Mouse (Mus musculus): ENCODE measurements around the gene AC170998.1. TPM values are rescaled to one million over a fixed set of nuclear protein-coding genes. Genes with fewer than 3 reads are reported as not detected.

AC170998.1 gene
- polyA plus RNA-seq, 1 experiment from 2014 or later = 2.4 TPM

GRCm38 (mm10) chr17:28690776-28691686 lies 34.9 kb upstream of the AC170998.1 start, which contains the start of gene Mapk14:
TSS of gene Mapk14 (plus strand) at chr17:28691329.
- H3K4me1 ChIP-seq (ENCODE audit: insufficient read depth, low read depth, low read length) = peaks cover 16% of the 10 kb centered on the region
- H3K27me3 ChIP-seq (replicated peaks; ENCODE audit: insufficient read depth, low read length) = no peaks in the 10 kb centered on the region
- peak within 1 kb of the TSS; percentile 76 for H3K4me2 ChIP-seq (replicated peaks; ENCODE audit: low read depth, low read length)
- ATAC-seq (peak; percentile 95), DNase-seq (ENCODE audit: low spot score) (peak; percentile 99)
- H3K4me3 ChIP-seq (ENCODE audit: low read depth, low read length) = peak within 1 kb of the TSS; percentile 96
- peak; percentile 91 for TF ChIP-seq EP300 (IDR thresholded peaks at IDR 0.05)
- peak; percentile 85 for TF ChIP-seq CTCF (IDR thresholded peaks at IDR 0.05)
- WGBS = 2% methylated on average over 63 of the region's 86 CpGs
- H3K9me3 ChIP-seq (ENCODE audit: low read length) = no peaks in the 10 kb centered on the region
- H3K9ac ChIP-seq (replicated peaks; ENCODE audit: low read depth) = peak within 1 kb of the TSS; percentile 96
- H3K36me3 ChIP-seq (ENCODE audit: insufficient read depth, low read length) = no peaks in the 10 kb centered on the region
- peak within 1 kb of the TSS; percentile 96 for H3K27ac ChIP-seq (ENCODE audit: low read length)

- TF ChIP-seq CTCF (IDR thresholded peaks at IDR 0.05) (peak; percentile 58), EP300 (IDR thresholded peaks at IDR 0.05) (no peak)
- Histone ChIP-seq H3K27me3 (replicated peaks; ENCODE audit: insufficient read depth, low read length) (no peaks in the 10 kb centered on the region), H3K9me3 (ENCODE audit: low read length) (no peaks in the 10 kb centered on the region), H3K4me2 (replicated peaks; ENCODE audit: low read depth, low read length) (peak overlapping the region; percentile 76), H3K4me1 (ENCODE audit: insufficient read depth, low read depth, low read length) (peaks cover 23% of the 10 kb centered on the region), H3K27ac (ENCODE audit: low read length) (peak overlapping the region; percentile 96), H3K36me3 (ENCODE audit: insufficient read depth, low read length) (no peaks in the 10 kb centered on the region), H3K4me3 (ENCODE audit: low read depth, low read length) (peak overlapping the region; percentile 96), H3K9ac (replicated peaks; ENCODE audit: low read depth) (peak overlapping the region; percentile 96)
- under 1% methylated on average over 48 of the region's 53 CpGs for WGBS
- DNase-seq (ENCODE audit: low spot score) = peak; percentile 70
- ATAC-seq = peak; percentile 27
Observed at GRCm38 (mm10) chr17:28691687-28692340, 34.1 kb upstream of the AC170998.1 start.

- Histone ChIP-seq H3K27ac (ENCODE audit: low read length) (peak overlapping the region; percentile 96), H3K9me3 (ENCODE audit: low read length) (no peaks in the 10 kb centered on the region), H3K9ac (replicated peaks; ENCODE audit: low read depth) (peak overlapping the region; percentile 96), H3K4me1 (ENCODE audit: insufficient read depth, low read depth, low read length) (peaks cover 28% of the 10 kb centered on the region), H3K4me3 (ENCODE audit: low read depth, low read length) (peak overlapping the region; percentile 96), H3K4me2 (replicated peaks; ENCODE audit: low read depth, low read length) (peak overlapping the region; percentile 76), H3K27me3 (replicated peaks; ENCODE audit: insufficient read depth, low read length) (no peaks in the 10 kb centered on the region), H3K36me3 (ENCODE audit: insufficient read depth, low read length) (no peaks in the 10 kb centered on the region)
- TF ChIP-seq CTCF (IDR thresholded peaks at IDR 0.05) (no peak), EP300 (IDR thresholded peaks at IDR 0.05) (peak; percentile 31; the same call in 1 of the 2 replicates)
- DNase-seq (ENCODE audit: low spot score) = peak; percentile 69
- under 1% methylated on average over 18 of the region's 18 CpGs for WGBS
- ATAC-seq = no peak
Observed at GRCm38 (mm10) chr17:28692341-28692710, 33.6 kb upstream of the AC170998.1 start.

- Histone ChIP-seq H3K27ac (ENCODE audit: low read length) (peak overlapping the region; percentile 96), H3K4me3 (ENCODE audit: low read depth, low read length) (peak overlapping the region; percentile 96), H3K4me2 (replicated peaks; ENCODE audit: low read depth, low read length) (peak overlapping the region; percentile 76), H3K36me3 (ENCODE audit: insufficient read depth, low read length) (no peaks in the 10 kb centered on the region), H3K4me1 (ENCODE audit: insufficient read depth, low read depth, low read length) (peaks cover 36% of the 10 kb centered on the region), H3K9me3 (ENCODE audit: low read length) (no peaks in the 10 kb centered on the region), H3K27me3 (replicated peaks; ENCODE audit: insufficient read depth, low read length) (no peaks in the 10 kb centered on the region), H3K9ac (replicated peaks; ENCODE audit: low read depth) (peak overlapping the region; percentile 96)
- ATAC-seq = no peak
- DNase-seq (ENCODE audit: low spot score) = peak; percentile 89
- WGBS = 4% methylated on average over 3 of the region's 3 CpGs
- TF ChIP-seq EP300 (IDR thresholded peaks at IDR 0.05) = peak; percentile 67; the same call in 1 of the 2 replicates
- no peak for TF ChIP-seq CTCF (IDR thresholded peaks at IDR 0.05)
Observed at GRCm38 (mm10) chr17:28693086-28693485, 32.8 kb upstream of the AC170998.1 start.

GRCm38 (mm10) chr17:28694078-28694477 lies 31.8 kb upstream of the AC170998.1 start:
- ATAC-seq = no peak
- Histone ChIP-seq H3K9ac (replicated peaks; ENCODE audit: low read depth) (no peak overlapping the region), H3K4me2 (replicated peaks; ENCODE audit: low read depth, low read length) (peak overlapping the region; percentile 76; the same call in 1 of the 2 replicates), H3K36me3 (ENCODE audit: insufficient read depth, low read length) (no peaks in the 10 kb centered on the region), H3K27me3 (replicated peaks; ENCODE audit: insufficient read depth, low read length) (no peaks in the 10 kb centered on the region), H3K4me3 (ENCODE audit: low read depth, low read length) (no peak overlapping the region), H3K27ac (ENCODE audit: low read length) (peak overlapping the region; percentile 96), H3K9me3 (ENCODE audit: low read length) (no peaks in the 10 kb centered on the region), H3K4me1 (ENCODE audit: insufficient read depth, low read depth, low read length) (peaks cover 36% of the 10 kb centered on the region)
- 77% methylated on average over 2 of the region's 2 CpGs for WGBS
- DNase-seq (ENCODE audit: low spot score) = no peak
- no peak for TF ChIP-seq EP300 (IDR thresholded peaks at IDR 0.05)
- no peak for TF ChIP-seq CTCF (IDR thresholded peaks at IDR 0.05)

- TF ChIP-seq EP300 (IDR thresholded peaks at IDR 0.05) = no peak
- H3K27me3 ChIP-seq (replicated peaks; ENCODE audit: insufficient read depth, low read length) = no peaks in the 10 kb centered on the region
- no peaks in the 10 kb centered on the region for H3K36me3 ChIP-seq (ENCODE audit: insufficient read depth, low read length)
- WGBS = 70% methylated on average over 4 of the region's 4 CpGs
- ATAC-seq (no peak), DNase-seq (ENCODE audit: low spot score) (no peak)
- no peak overlapping the region for H3K27ac ChIP-seq (ENCODE audit: low read length)
- H3K4me3 ChIP-seq (ENCODE audit: low read depth, low read length) = no peak overlapping the region
- H3K9ac ChIP-seq (replicated peaks; ENCODE audit: low read depth) = 0 out of 2 replicates have a peak overlapping the region, but pooled peaks have one; percentile 8
- H3K4me1 ChIP-seq (ENCODE audit: insufficient read depth, low read depth, low read length) = peaks cover 33% of the 10 kb centered on the region
- no peaks in the 10 kb centered on the region for H3K9me3 ChIP-seq (ENCODE audit: low read length)
- no peak overlapping the region for H3K4me2 ChIP-seq (replicated peaks; ENCODE audit: low read depth, low read length)
Observed at GRCm38 (mm10) chr17:28694832-28695231, 31.1 kb upstream of the AC170998.1 start.

Measured in lung, postnatal 0 days (tissue).